Comparison of ENCODE assay signal across 10 mouse cellular contexts in the genomic region with DNA sequence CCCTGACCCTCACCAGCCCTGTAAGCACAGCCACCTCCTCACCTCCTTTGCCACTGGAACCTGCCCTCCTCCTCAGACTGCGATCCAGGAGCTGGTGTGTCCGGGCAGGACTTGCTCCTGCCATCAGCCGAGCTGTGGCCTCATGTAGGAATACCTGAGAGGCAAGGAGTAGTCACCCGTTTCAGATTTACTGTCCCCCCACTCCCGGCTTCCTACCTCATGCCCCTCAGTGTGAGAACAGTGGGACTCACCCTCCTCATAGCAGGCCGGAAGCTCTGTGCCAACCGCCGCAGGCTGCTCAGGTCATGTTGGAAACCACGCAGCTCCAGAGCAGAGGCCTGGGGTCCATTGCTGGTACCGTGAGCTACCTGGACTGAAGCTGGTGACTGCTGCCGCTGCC. TPM values are rescaled to one million over a fixed set of nuclear protein-coding genes. Genes with fewer than 3 reads are reported as not detected.
DNase-seq lines count a peak whose midpoint lies in the region; ATAC-seq and TF ChIP-seq lines count a peak whose summit lies in the region.
"Had no signal": no experiment of that assay in that cellular context is flagged by ENCODE, and none has a peak within 500 bp of the region (broad histone marks: within the 10 kb centered on the region; RNA-seq: fewer than 3 reads in every experiment).

No protein-coding gene starts in this region.

- 92% methylated on average over 11 of the region's 11 CpGs for WGBS in heart, embryonic 10.5 days
- 86% methylated on average over 11 of the region's 11 CpGs for WGBS in stomach, embryonic 14.5 days
- WGBS in stomach, postnatal 0 days, result 80% methylated on average over 11 of the region's 11 CpGs
- 90% methylated on average over 11 of the region's 11 CpGs for WGBS in limb, embryonic 11.5 days
- WGBS in stomach, embryonic 15.5 days, result 83% methylated on average over 11 of the region's 11 CpGs

- no peak overlapping the region for H3K4me3 ChIP-seq in heart, embryonic 10.5 days
- H3K4me3 ChIP-seq in stomach, embryonic 14.5 days (ENCODE audit: low read depth, low read length), result no peak overlapping the region
- H3K4me3 ChIP-seq in stomach, postnatal 0 days (ENCODE audit: low read depth, low read length), result no peak overlapping the region
- no peak overlapping the region for H3K4me3 ChIP-seq in limb, embryonic 11.5 days (ENCODE audit: low read depth, low read length)
- H3K4me3 ChIP-seq in stomach, embryonic 15.5 days (replicated peaks), result no peak overlapping the region

- H3K9ac ChIP-seq in stomach, embryonic 14.5 days (replicated peaks; ENCODE audit: low read depth, low read length), result no peak overlapping the region
- no peak overlapping the region for H3K9ac ChIP-seq in stomach, postnatal 0 days (ENCODE audit: low read length)
- H3K9ac ChIP-seq in limb, embryonic 11.5 days (ENCODE audit: low read length), result 0 out of 2 replicates have a peak overlapping the region, but pooled peaks have one; percentile 35
- no peak overlapping the region for H3K9ac ChIP-seq in stomach, embryonic 15.5 days

- no peaks in the 10 kb centered on the region for H3K9me3 ChIP-seq in heart, embryonic 10.5 days
- H3K9me3 ChIP-seq in stomach, embryonic 14.5 days (ENCODE audit: control insufficient read depth, low read depth, low read length), result no peaks in the 10 kb centered on the region
- no peaks in the 10 kb centered on the region for H3K9me3 ChIP-seq in stomach, postnatal 0 days (ENCODE audit: control insufficient read depth, low read length)
- H3K9me3 ChIP-seq in limb, embryonic 11.5 days (ENCODE audit: control insufficient read depth, low read length), result no peaks in the 10 kb centered on the region
- H3K9me3 ChIP-seq in stomach, embryonic 15.5 days, result no peaks in the 10 kb centered on the region

- 0 out of 2 replicates have a peak overlapping the region, but pooled peaks have one; percentile 62 for H3K27ac ChIP-seq in heart, embryonic 10.5 days
- peak overlapping the region; percentile 29; the same call in 1 of the 2 replicates for H3K27ac ChIP-seq in stomach, embryonic 14.5 days (ENCODE audit: low read length)
- H3K27ac ChIP-seq in stomach, postnatal 0 days (replicated peaks), result no peak overlapping the region; the same call in 1 of the 2 replicates
- H3K27ac ChIP-seq in limb, embryonic 11.5 days (replicated peaks; ENCODE audit: low read depth, low read length), result peak overlapping the region; percentile 52; the same call in 1 of the 2 replicates
- 0 out of 2 replicates have a peak overlapping the region, but pooled peaks have one; percentile 26 for H3K27ac ChIP-seq in stomach, embryonic 15.5 days
- H3K27ac ChIP-seq: macrophage had no signal

- DNase-seq in heart, embryonic 10.5 days (ENCODE audit: low spot score), result no peak
- DNase-seq in heart, adult 9 months (ENCODE audit: low spot score in 2 of 2), result no peak
- DNase-seq in stomach, postnatal 0 days (ENCODE audit: low spot score), result no peak
- DNase-seq in limb, embryonic 11.5 days (ENCODE audit: low spot score), result no peak
- DNase-seq in gastrocnemius, postnatal 36 days, result no peak
- no peak for DNase-seq in urinary bladder, postnatal 14 days (ENCODE audit: low spot score)

- peaks cover 20% of the 10 kb centered on the region for H3K4me1 ChIP-seq in heart, embryonic 10.5 days
- H3K4me1 ChIP-seq in stomach, embryonic 14.5 days (ENCODE audit: control insufficient read depth, insufficient read depth, low read length), result no peaks in the 10 kb centered on the region; the same call in 1 of the 2 replicates
- no peaks in the 10 kb centered on the region for H3K4me1 ChIP-seq in stomach, postnatal 0 days (replicated peaks; ENCODE audit: control insufficient read depth, insufficient read depth)
- peaks cover 7% of the 10 kb centered on the region; the same call in 1 of the 2 replicates for H3K4me1 ChIP-seq in limb, embryonic 11.5 days (ENCODE audit: control insufficient read depth, insufficient read depth, low read length)
- H3K4me1 ChIP-seq in stomach, embryonic 15.5 days, result peaks cover 7% of the 10 kb centered on the region

- ATAC-seq in stomach, embryonic 14.5 days (ENCODE audit: insufficient number of reproducible peaks, insufficient read depth, low FRiP score, low read depth), result no peak
- no peak for ATAC-seq in stomach, postnatal 0 days (ENCODE audit: low FRiP score, low TSS enrichment)
- no peak for ATAC-seq in limb, embryonic 11.5 days (ENCODE audit: insufficient number of reproducible peaks, low FRiP score, low TSS enrichment, low read depth)
- ATAC-seq in stomach, embryonic 15.5 days (ENCODE audit: insufficient read depth, low FRiP score, low read depth), result no peak

- TF ChIP-seq EP300 in stomach, postnatal 0 days (optimal IDR thresholded peaks at IDR 0.05), result no peak

- no peak for TF ChIP-seq CTCF in stomach, postnatal 0 days (IDR thresholded peaks at IDR 0.05; ENCODE audit: low read depth)

- H3K4me2 ChIP-seq in stomach, embryonic 14.5 days (replicated peaks; ENCODE audit: low read depth, low read length), result no peak overlapping the region
- no peak overlapping the region for H3K4me2 ChIP-seq in stomach, postnatal 0 days (replicated peaks; ENCODE audit: low read depth)
- H3K4me2 ChIP-seq in limb, embryonic 11.5 days (ENCODE audit: low read depth, severe bottlenecking), result no peak overlapping the region
- H3K4me2 ChIP-seq in stomach, embryonic 15.5 days, result no peak overlapping the region

- intact Hi-C loops in gastrocnemius, postnatal 36 days (cut with DNase I), result loop anchor here (5.0 kb wide), 3 partner anchors 92 to 212 kb away; no protein-coding TSS in a partner anchor

- no peaks in the 10 kb centered on the region for H3K27me3 ChIP-seq in heart, embryonic 10.5 days (ENCODE audit: insufficient read depth, poor library complexity, severe bottlenecking)
- no peaks in the 10 kb centered on the region for H3K27me3 ChIP-seq in stomach, embryonic 14.5 days (ENCODE audit: control insufficient read depth, insufficient read depth, low read length)
- no peaks in the 10 kb centered on the region for H3K27me3 ChIP-seq in stomach, postnatal 0 days (ENCODE audit: control insufficient read depth, insufficient read depth, low read length)
- H3K27me3 ChIP-seq in limb, embryonic 11.5 days (ENCODE audit: control insufficient read depth, insufficient read depth, low read length), result no peaks in the 10 kb centered on the region
- H3K27me3 ChIP-seq in stomach, embryonic 15.5 days (replicated peaks), result no peaks in the 10 kb centered on the region
- H3K27me3 ChIP-seq: Patski had no signal

- peaks cover 95% of the 10 kb centered on the region for H3K36me3 ChIP-seq in heart, embryonic 10.5 days
- H3K36me3 ChIP-seq in stomach, embryonic 14.5 days (ENCODE audit: control insufficient read depth, insufficient read depth, low read length), result peaks cover 82% of the 10 kb centered on the region
- H3K36me3 ChIP-seq in stomach, postnatal 0 days (ENCODE audit: control insufficient read depth, insufficient read depth, low read length), result peaks cover 58% of the 10 kb centered on the region
- H3K36me3 ChIP-seq in limb, embryonic 11.5 days (ENCODE audit: control insufficient read depth, insufficient read depth, low read length), result peaks cover 49% of the 10 kb centered on the region
- H3K36me3 ChIP-seq in stomach, embryonic 15.5 days, result peaks cover 71% of the 10 kb centered on the region

RNA-seq across cellular contexts. Expression of a gene that starts 22.0 kb away (rescaled TPM):
- 38.2 and 40.3 TPM in 2 replicates for polyA plus RNA-seq in heart, embryonic 10.5 days (2016; fragmentation: Nextera tagmentation; extraction: Ambion mirVana)
- 70.9 and 72.6 TPM in 2 replicates for polyA plus RNA-seq in stomach, embryonic 14.5 days (2014; fragmentation: Nextera tagmentation; extraction: Ambion mirVana)
- polyA plus RNA-seq in stomach, postnatal 0 days (2015; fragmentation: Nextera tagmentation; extraction: Ambion mirVana), result 44.7 and 47.9 TPM in 2 replicates
- 53.2 and 55.3 TPM in 2 replicates for polyA plus RNA-seq in limb, embryonic 11.5 days (2014; fragmentation: Nextera tagmentation; extraction: Ambion mirVana)
- polyA plus RNA-seq in stomach, embryonic 15.5 days (2015; fragmentation: Nextera tagmentation; extraction: Ambion mirVana), result 81.5 and 83.5 TPM in 2 replicates
- total RNA-seq in gastrocnemius, postnatal 36 days (2021), result 10 to 100 TPM; 18.4 to 21.0 TPM
